Mouse (Mus musculus) CH12.LX (cell line): ENCODE measurements around the gene Gsto2.
A peak's percentile ranks its signal among the peaks of the same experiment; 100 is the strongest.

Experiments used
- CTCF ChIP-seq, 2 experiments: IDR thresholded peaks in 1 of 2; conservative IDR thresholded peaks in 1 of 2; 2 replicates each; pipeline ENCODE4 v1.5.1; 2011 to 2012; ENCODE audit warnings: low read depth in 2 of 2, low read length in 2 of 2, improper control_type of control experiment in 1 of 2, inconsistent platforms in 1 of 2, mild to moderate bottlenecking in 1 of 2, moderate library complexity in 1 of 2
- ELF1 ChIP-seq: IDR thresholded peaks from 2 replicates; pipeline ENCODE4 v1.6.1; 2014; ENCODE audit warnings: low read depth, mild to moderate bottlenecking, inconsistent platforms, low read length, improper control_type of control experiment
- EP300 ChIP-seq: IDR thresholded peaks from 2 replicates; pipeline ENCODE4 v1.6.1; 2011; ENCODE audit warnings: low read length, improper control_type of control experiment
- HCFC1 ChIP-seq: IDR thresholded peaks from 2 replicates; pipeline ENCODE4 v1.6.1; 2012; ENCODE audit warnings: low read depth, mild to moderate bottlenecking, inconsistent platforms, low read length, improper control_type of control experiment
- JUN ChIP-seq: IDR thresholded peaks from 2 replicates; pipeline ENCODE4 v1.6.1; 2011; ENCODE audit warnings: low read depth, mild to moderate bottlenecking, low read length, improper control_type of control experiment, moderate library complexity; ENCODE audit not compliant: insufficient read depth
- POLR2A ChIP-seq: IDR thresholded peaks from 2 replicates; pipeline ENCODE4 v1.6.1; 2011; ENCODE audit warnings: low read depth, mild to moderate bottlenecking, improper control_type of control experiment, low read length
- RAD21 ChIP-seq: IDR thresholded peaks from 2 replicates; pipeline ENCODE4 v1.6.1; 2011; ENCODE audit warnings: low read depth, mild to moderate bottlenecking, low read length, improper control_type of control experiment, moderate library complexity
- TCF12 ChIP-seq: IDR thresholded peaks from 2 replicates; pipeline ENCODE4 v1.6.1; 2014; ENCODE audit warnings: low read depth, mild to moderate bottlenecking, inconsistent platforms, low read length, improper control_type of control experiment

GRCm38 (mm10) chr19:47931982-47932638 lies 66.8 kb downstream of the Gsto2 start:
- peak; percentile 70 to 98 for TF ChIP-seq CTCF (conservative IDR thresholded peaks at IDR 0.05 in 1 of 2, IDR thresholded peaks at IDR 0.05 in 1 of 2; ENCODE audit: low read depth in 2 of 2, low read length in 2 of 2)
- no peak for TF ChIP-seq HCFC1
- no peak for TF ChIP-seq EP300
- no peak for TF ChIP-seq TCF12
- no peak for TF ChIP-seq ELF1
- peak; percentile 96 for TF ChIP-seq RAD21
- no peak for TF ChIP-seq JUN
- no peak for TF ChIP-seq POLR2A
